Mouse (Mus musculus) stomach, embryonic 14.5 days (tissue): ENCODE measurements around the gene Atp5h. TPM values are rescaled to one million over a fixed set of nuclear protein-coding genes. Genes with fewer than 3 reads are reported as not detected.

Source experiments
- ATAC-seq: fragments of 200-750 bp; cut with Nextera tagmentation; 2 replicates; pipeline ENCODE4 v1.8.0; 2017; ENCODE audit warnings: low read depth, moderate TSS enrichment; ENCODE audit not compliant: insufficient number of reproducible peaks, insufficient read depth, low FRiP score
- H3K27ac ChIP-seq: fragments of 300-500 bp; sonication (generic); 2 replicates; pipeline ENCODE4 v1.5.1; 2014; ENCODE audit warnings: mild to moderate bottlenecking, low read length, moderate library complexity, mixed read lengths
- H3K27me3 ChIP-seq: fragments of 300-500 bp; sonication (generic); 2 replicates; pipeline ENCODE4 v1.6.1; 2014; ENCODE audit warnings: low read length, control low read depth, mixed read lengths; ENCODE audit not compliant: control insufficient read depth, insufficient read depth
- H3K36me3 ChIP-seq: fragments of 300-500 bp; sonication (generic); 2 replicates; pipeline ENCODE4 v1.6.1; 2014; ENCODE audit warnings: mild to moderate bottlenecking, control low read depth, low read length, moderate library complexity, mixed read lengths; ENCODE audit not compliant: control insufficient read depth, insufficient read depth
- H3K4me1 ChIP-seq: fragments of 300-500 bp; sonication (generic); 2 replicates; pipeline ENCODE4 v1.6.1; 2014; ENCODE audit warnings: low read length, control low read depth, mixed read lengths; ENCODE audit not compliant: control insufficient read depth, insufficient read depth
- H3K4me2 ChIP-seq: fragments of 300-500 bp; sonication (generic); replicated peaks from 2 replicates; pipeline ENCODE4 v1.6.1; 2014; ENCODE audit warnings: low read depth, low read length, control low read depth
- H3K4me3 ChIP-seq: fragments of 300-500 bp; sonication (generic); 2 replicates; pipeline ENCODE4 v1.5.1; 2014; ENCODE audit warnings: low read depth, low read length, control low read depth
- H3K9ac ChIP-seq: fragments of 300-500 bp; sonication (generic); replicated peaks from 2 replicates; pipeline ENCODE4 v1.6.1; 2014; ENCODE audit warnings: low read depth, mild to moderate bottlenecking, control low read depth, low read length, moderate library complexity, mixed read lengths
- H3K9me3 ChIP-seq: fragments of 300-500 bp; sonication (generic); 2 replicates; pipeline ENCODE4 v1.6.1; 2016; ENCODE audit warnings: low read depth, low read length, control low read depth; ENCODE audit not compliant: control insufficient read depth
- WGBS: fragments of 180-500 bp; shearing (Covaris S2); extraction: QIAGEN DNeasy Blood & Tissue Kit; methylation state at CpG from one replicate; pipeline ENCODE4 v1.1.7; 2014; 5-methylcytosine and 5-hydroxymethylcytosine counted together
- polyA plus RNA-seq: library from polyadenylated mRNA; unstranded; fragments of >200 nt; fragmentation: Nextera tagmentation; extraction: Ambion mirVana; gene quantifications from 2 replicates; pipeline ENCODE4 v1.2.1, GENCODE M21; 2014

Atp5h gene
- polyA plus RNA-seq, 1 experiment from 2014 or later: 848 TPM

GRCm38 (mm10) chr11:115421328-115421727, 1.6 kb upstream of the Atp5h start:
- peaks cover 21% of the 10 kb centered on the region for H3K36me3 ChIP-seq
- no peaks in the 10 kb centered on the region for H3K27me3 ChIP-seq
- 53% methylated on average over 1 of the region's 1 CpGs for WGBS
- peak overlapping the region; percentile 98 for H3K4me2 ChIP-seq
- H3K27ac ChIP-seq: no peak overlapping the region; the same call in 1 of the 2 replicates
- peaks cover 18% of the 10 kb centered on the region for H3K4me1 ChIP-seq
- H3K9ac ChIP-seq: peak overlapping the region; percentile 96; the same call in 1 of the 2 replicates
- no peaks in the 10 kb centered on the region for H3K9me3 ChIP-seq
- ATAC-seq: no peak
- H3K4me3 ChIP-seq: peak overlapping the region; percentile 78; the same call in 1 of the 2 replicates

- no peaks in the 10 kb centered on the region for H3K27me3 ChIP-seq
- H3K4me2 ChIP-seq: peak overlapping the region; percentile 98
- peaks cover 26% of the 10 kb centered on the region for H3K36me3 ChIP-seq
- 2% methylated on average over 34 of the region's 45 CpGs for WGBS
- H3K9me3 ChIP-seq: no peaks in the 10 kb centered on the region
- ATAC-seq: peak; percentile 47
- H3K27ac ChIP-seq: peak overlapping the region; percentile 82
- H3K9ac ChIP-seq: peak overlapping the region; percentile 96
- peak overlapping the region; percentile 78 for H3K4me3 ChIP-seq
- peaks cover 18% of the 10 kb centered on the region for H3K4me1 ChIP-seq
Observed at GRCm38 (mm10) chr11:115420336-115421190, 801 bp upstream of the Atp5h start.

GRCm38 (mm10) chr11:115409556-115409955, 10.2 kb downstream of the Atp5h start:
- WGBS: 79% methylated on average over 7 of the region's 7 CpGs
- Histone ChIP-seq H3K4me3 (no peak overlapping the region), H3K36me3 (peaks cover 8% of the 10 kb centered on the region; the same call in 1 of the 2 replicates), H3K27me3 (no peaks in the 10 kb centered on the region), H3K4me2 (no peak overlapping the region), H3K27ac (no peak overlapping the region), H3K9me3 (no peaks in the 10 kb centered on the region), H3K4me1 (peaks cover 10% of the 10 kb centered on the region), H3K9ac (no peak overlapping the region)
- ATAC-seq: no peak

GRCm38 (mm10) chr11:115408266-115408920, 11.4 kb downstream of the Atp5h start:
- no peak for ATAC-seq
- H3K9ac ChIP-seq: no peak overlapping the region
- no peak overlapping the region for H3K4me3 ChIP-seq
- peaks cover 14% of the 10 kb centered on the region for H3K4me1 ChIP-seq
- H3K9me3 ChIP-seq: no peaks in the 10 kb centered on the region
- no peaks in the 10 kb centered on the region for H3K27me3 ChIP-seq
- no peak overlapping the region for H3K4me2 ChIP-seq
- no peak overlapping the region for H3K27ac ChIP-seq
- WGBS: 77% methylated on average over 6 of the region's 6 CpGs
- H3K36me3 ChIP-seq: peaks cover 8% of the 10 kb centered on the region; the same call in 1 of the 2 replicates

- peaks cover 8% of the 10 kb centered on the region; the same call in 1 of the 2 replicates for H3K36me3 ChIP-seq
- H3K9ac ChIP-seq: no peak overlapping the region
- no peak overlapping the region for H3K4me3 ChIP-seq
- H3K9me3 ChIP-seq: no peaks in the 10 kb centered on the region
- no peak overlapping the region for H3K27ac ChIP-seq
- no peaks in the 10 kb centered on the region for H3K27me3 ChIP-seq
- peaks cover 14% of the 10 kb centered on the region for H3K4me1 ChIP-seq
- 93% methylated on average over 17 of the region's 17 CpGs for WGBS
- H3K4me2 ChIP-seq: no peak overlapping the region
- ATAC-seq: no peak
Observed at GRCm38 (mm10) chr11:115406858-115407401, 12.8 kb downstream of the Atp5h start.

GRCm38 (mm10) chr11:115405723-115406122, 14.0 kb downstream of the Atp5h start:
- no peaks in the 10 kb centered on the region for H3K9me3 ChIP-seq
- no peak overlapping the region for H3K4me3 ChIP-seq
- no peak overlapping the region for H3K4me2 ChIP-seq
- no peaks in the 10 kb centered on the region for H3K27me3 ChIP-seq
- WGBS: 93% methylated on average over 6 of the region's 6 CpGs
- no peak overlapping the region for H3K9ac ChIP-seq
- ATAC-seq: no peak
- H3K27ac ChIP-seq: no peak overlapping the region
- peaks cover 7% of the 10 kb centered on the region for H3K4me1 ChIP-seq
- H3K36me3 ChIP-seq: peaks cover 5% of the 10 kb centered on the region; the same call in 1 of the 2 replicates

- WGBS: 3% methylated on average over 50 of the region's 50 CpGs
- Histone ChIP-seq H3K27ac (peak within 1 kb of the TSS; percentile 73), H3K9me3 (no peaks in the 10 kb centered on the region), H3K9ac (peak within 1 kb of the TSS; percentile 59), H3K4me2 (peak within 1 kb of the TSS; percentile 54), H3K27me3 (no peaks in the 10 kb centered on the region), H3K4me3 (peak within 1 kb of the TSS; percentile 90), H3K4me1 (peaks cover 7% of the 10 kb centered on the region), H3K36me3 (no peaks in the 10 kb centered on the region)
- ATAC-seq: peak; percentile 89
Observed at GRCm38 (mm10) chr11:115403338-115404124, 16.2 kb downstream of the Atp5h start, which contains the start of gene Mrpl58. Gene Mrpl58 (plus strand): TSS chr11:115403752.
